Mouse (Mus musculus): Measurements from ENCODE around the gene Gpatch1.

GRCm38 (mm10) chr7:35322161-35322560 lies 3.9 kb upstream of the Gpatch1 start:
- TF ChIP-seq EP300 (optimal IDR thresholded peaks at IDR 0.05) (no peak), CTCF (IDR thresholded peaks at IDR 0.05; ENCODE audit: low read depth) (no peak)

Data from stomach, postnatal 0 days (tissue).